Mouse (Mus musculus): ENCODE measurements at regions not wholly inside any gene's neighbourhood (a gene's known extent, or its start where the extent isn't known, plus 50 kb on each side); places are given as distances from the start of the nearest gene placed in this dataset.

GRCm38 (mm10) chr14:105056171-105056570 lies 121.0 kb downstream of the Rbm26 start:
- no peak for DNase-seq (ENCODE audit: low spot score in 2 of 2)

- DNase-seq (ENCODE audit: low spot score in 2 of 2), result no peak
These were observed 138.3 kb downstream of the Rbm26 start for GRCm38 (mm10) chr14:105038798-105039197.

GRCm38 (mm10) chr14:105034712-105035377 lies 142.3 kb downstream of the Rbm26 start:
- no peak for DNase-seq (ENCODE audit: low spot score in 2 of 2)

- DNase-seq (ENCODE audit: low spot score in 2 of 2), result no peak
These were observed 157.2 kb downstream of the Rbm26 start for GRCm38 (mm10) chr14:105019971-105020370.

- DNase-seq (ENCODE audit: low spot score in 2 of 2), result no peak
These were observed 160.9 kb downstream of the Rbm26 start for GRCm38 (mm10) chr14:105016089-105016846.

- DNase-seq (ENCODE audit: low spot score in 2 of 2), result no peak
These were observed 161.8 kb downstream of the Rbm26 start for GRCm38 (mm10) chr14:105015278-105015677.

- DNase-seq (ENCODE audit: low spot score in 2 of 2), result no peak
These were observed 166.4 kb downstream of the Rbm26 start for GRCm38 (mm10) chr14:105010742-105011141.

GRCm38 (mm10) chr14:105008331-105008730 lies 168.8 kb downstream of the Rbm26 start:
- DNase-seq (ENCODE audit: low spot score in 2 of 2), result no peak

- no peak for DNase-seq (ENCODE audit: low spot score in 2 of 2)
These were observed 183.1 kb downstream of the Rbm26 start for GRCm38 (mm10) chr14:104994066-104994465.

GRCm38 (mm10) chr14:104966046-104966445 lies 211.1 kb downstream of the Rbm26 start:
- DNase-seq (ENCODE audit: low spot score in 2 of 2), result no peak

GRCm38 (mm10) chr14:104943450-104943849 lies 233.7 kb downstream of the Rbm26 start:
- DNase-seq (ENCODE audit: low spot score in 2 of 2), result no peak

GRCm38 (mm10) chr14:104939961-104940360 lies 237.2 kb downstream of the Rbm26 start:
- no peak for DNase-seq (ENCODE audit: low spot score in 2 of 2)

GRCm38 (mm10) chr14:104937083-104937864 lies 239.9 kb downstream of the Rbm26 start:
- DNase-seq (ENCODE audit: low spot score in 2 of 2), result no peak

GRCm38 (mm10) chr14:104935956-104936355 lies 241.2 kb downstream of the Rbm26 start:
- DNase-seq (ENCODE audit: low spot score in 2 of 2), result no peak

- no peak for DNase-seq (ENCODE audit: low spot score in 2 of 2)
These were observed 271.4 kb downstream of the Rbm26 start for GRCm38 (mm10) chr14:104905706-104906105.

- no peak for DNase-seq (ENCODE audit: low spot score in 2 of 2)
These were observed 274.8 kb downstream of the Rbm26 start for GRCm38 (mm10) chr14:104902120-104903027.

GRCm38 (mm10) chr14:104901072-104901471 lies 276.1 kb downstream of the Rbm26 start:
- no peak for DNase-seq (ENCODE audit: low spot score in 2 of 2)

- DNase-seq (ENCODE audit: low spot score in 2 of 2), result no peak
These were observed 305.9 kb downstream of the Rbm26 start for GRCm38 (mm10) chr14:104871203-104871602.

- DNase-seq (ENCODE audit: low spot score in 2 of 2), result no peak
These were observed 309.6 kb downstream of the Rbm26 start for GRCm38 (mm10) chr14:104867540-104867939.

- DNase-seq (ENCODE audit: low spot score in 2 of 2), result no peak
These were observed 313.2 kb downstream of the Rbm26 start for GRCm38 (mm10) chr14:104863881-104864280.

- DNase-seq (ENCODE audit: low spot score in 2 of 2), result no peak
These were observed 321.2 kb downstream of the Rbm26 start for GRCm38 (mm10) chr14:104855913-104856312.
